In the genomic region with DNA sequence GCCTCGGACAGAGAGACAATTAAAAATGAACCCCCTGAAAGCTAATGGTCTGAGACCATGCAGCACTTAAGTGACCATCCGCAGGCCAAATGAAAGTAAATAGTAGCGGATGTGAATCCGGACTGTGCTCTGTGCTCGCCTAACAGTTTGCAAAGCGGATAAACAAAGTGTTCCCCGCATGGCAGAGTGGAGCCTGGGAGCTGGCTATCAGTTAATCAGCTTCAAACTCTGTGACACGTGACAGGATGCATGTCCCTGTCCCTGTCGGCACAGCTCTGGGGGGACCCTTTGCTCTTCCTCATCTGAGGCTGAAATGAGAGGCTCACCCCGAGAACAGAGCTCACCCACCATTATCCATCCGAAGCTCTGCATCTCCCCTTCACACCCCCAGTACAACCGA, we compare ENCODE assay signal across 25 mouse cellular contexts. TPM values are rescaled to one million over a fixed set of nuclear protein-coding genes. Genes with fewer than 3 reads are reported as not detected.
DNase-seq lines count a peak whose midpoint lies in the region; ATAC-seq and TF ChIP-seq lines count a peak whose summit lies in the region.
"Had no signal": no experiment of that assay in that cellular context is flagged by ENCODE, and none has a peak within 500 bp of the region (broad histone marks: within the 10 kb centered on the region; RNA-seq: fewer than 3 reads in every experiment).

No protein-coding gene starts in this region.

- H3K4me3 ChIP-seq in thymus, adult 2 months (ENCODE audit: control insufficient read depth, insufficient read depth, low read length) = no peak overlapping the region
- no peak overlapping the region for H3K4me3 ChIP-seq in intestine, embryonic 16.5 days (ENCODE audit: low read length)
- H3K4me3 ChIP-seq: embryonic facial prominence, embryonic 10.5 days; forebrain, embryonic 15.5 days; heart, embryonic 12.5 days; limb, embryonic 10.5 days; megakaryocyte, embryonic 14.5 days; neural tube, embryonic 12.5 days had no signal

- H3K9me3 ChIP-seq in intestine, embryonic 16.5 days (ENCODE audit: control insufficient read depth, low read length) = no peaks in the 10 kb centered on the region
- H3K9me3 ChIP-seq: embryonic facial prominence, embryonic 10.5 days; forebrain, embryonic 15.5 days; limb, embryonic 10.5 days; neural tube, embryonic 12.5 days had no signal

- no peak overlapping the region for H3K9ac ChIP-seq in intestine, embryonic 16.5 days (ENCODE audit: low read depth, low read length)
- H3K9ac ChIP-seq: forebrain, embryonic 15.5 days; heart, embryonic 12.5 days; neural tube, embryonic 12.5 days had no signal

- H3K4me2 ChIP-seq in intestine, embryonic 16.5 days (ENCODE audit: low read depth, low read length) = no peak overlapping the region
- H3K4me2 ChIP-seq: forebrain, embryonic 15.5 days; heart, embryonic 12.5 days; neural tube, embryonic 12.5 days had no signal

- 66% methylated on average over 12 of the region's 12 CpGs for WGBS in thymus, adult 2 months
- WGBS in intestine, embryonic 16.5 days = 52% methylated on average over 12 of the region's 12 CpGs

- H3K27me3 ChIP-seq in thymus, adult 2 months (ENCODE audit: control insufficient read depth, insufficient read depth, low read length) = no peaks in the 10 kb centered on the region
- no peaks in the 10 kb centered on the region for H3K27me3 ChIP-seq in intestine, embryonic 16.5 days (replicated peaks; ENCODE audit: control insufficient read depth, insufficient read depth, low read length)
- H3K27me3 ChIP-seq: forebrain, embryonic 15.5 days; heart, embryonic 12.5 days; megakaryocyte, embryonic 14.5 days; neural tube, embryonic 12.5 days had no signal

- no peak for DNase-seq in thymus, adult 2 months
- no peak for DNase-seq in thymus, postnatal 36 days
- DNase-seq in lung, postnatal 25 days (ENCODE audit: low spot score) = peak; percentile 71
- no peak for DNase-seq in urinary bladder, adult 18-20 months (ENCODE audit: low spot score in 2 of 2)
- DNase-seq in yolk sac, embryonic 10.5 days (ENCODE audit: low spot score) = no peak
- DNase-seq in testis, postnatal 10 days (ENCODE audit: low spot score) = no peak
- DNase-seq: adrenal gland, adult 8-10 months; cerebellum, adult 11-12 months; cerebellum, postnatal 10 days; gastrocnemius, postnatal 10 days; heart, postnatal 10 days; kidney, adult 18-20 months; liver; midbrain, embryonic 14.5 days; right cerebral cortex, postnatal 14 days; spleen, adult 18-20 months had no signal

- no peak for TF ChIP-seq POLR2A in thymus, adult 2 months (IDR thresholded peaks at IDR 0.05; ENCODE audit: control insufficient read depth, extremely low read depth, insufficient read depth, low read length, poor library complexity)

- peak; percentile 41 for ATAC-seq in intestine, embryonic 16.5 days
- ATAC-seq: forebrain, embryonic 15.5 days; hindbrain, postnatal 0 days had no signal

- H3K36me3 ChIP-seq in thymus, adult 2 months (ENCODE audit: control insufficient read depth, insufficient read depth, low read length) = peaks cover 8% of the 10 kb centered on the region; the same call in 1 of the 2 replicates
- H3K36me3 ChIP-seq in intestine, embryonic 16.5 days (ENCODE audit: control insufficient read depth, insufficient read depth, low read length) = peaks cover 7% of the 10 kb centered on the region; the same call in 1 of the 2 replicates
- H3K36me3 ChIP-seq: embryonic facial prominence, embryonic 10.5 days; forebrain, embryonic 15.5 days; limb, embryonic 10.5 days had no signal

- TF ChIP-seq CTCF in thymus, adult 2 months (IDR thresholded peaks at IDR 0.05; ENCODE audit: borderline replicate concordance, control insufficient read depth, extremely low read depth, insufficient read depth, low read length, poor library complexity) = no peak

- H3K27ac ChIP-seq in thymus, adult 2 months (ENCODE audit: control insufficient read depth, insufficient read depth, low read length) = peak overlapping the region; percentile 7; the same call in 1 of the 2 replicates
- peak overlapping the region; percentile 14; the same call in 1 of the 2 replicates for H3K27ac ChIP-seq in intestine, embryonic 16.5 days (ENCODE audit: low read length)
- H3K27ac ChIP-seq: embryonic facial prominence, embryonic 10.5 days; forebrain, embryonic 15.5 days; hindbrain, postnatal 0 days; kidney, postnatal 0 days; limb, embryonic 10.5 days; neural tube, embryonic 12.5 days had no signal

- H3K4me1 ChIP-seq in thymus, adult 2 months (replicated peaks; ENCODE audit: control insufficient read depth, insufficient read depth, low read length) = peaks cover 34% of the 10 kb centered on the region
- no peaks in the 10 kb centered on the region; the same call in 1 of the 2 replicates for H3K4me1 ChIP-seq in intestine, embryonic 16.5 days (ENCODE audit: control insufficient read depth, insufficient read depth, low read length)
- H3K4me1 ChIP-seq: forebrain, embryonic 15.5 days; neural tube, embryonic 12.5 days had no signal

RNA-seq across cellular contexts. Expression of a gene that starts 49.2 kb away (rescaled TPM):
- polyA plus RNA-seq in thymus, adult 2 months (2012; rRNA removed) = 62.5 and 71.8 TPM in 2 replicates
- polyA plus RNA-seq in intestine, embryonic 16.5 days (2015; fragmentation: Nextera tagmentation; extraction: Ambion mirVana) = 28.1 and 30.3 TPM in 2 replicates
